Mouse (Mus musculus) lung, postnatal 0 days (tissue): ENCODE measurements around the gene Parp8.

Source experiments
- CTCF ChIP-seq: IDR thresholded peaks from 2 replicates; pipeline ENCODE4 v1.5.1; 2016; ENCODE audit warnings: antibody characterized with exemption, mild to moderate bottlenecking
- EP300 ChIP-seq: IDR thresholded peaks from 2 replicates; pipeline ENCODE4 v1.6.1; 2016; ENCODE audit warnings: antibody characterized with exemption, mild to moderate bottlenecking, control low read depth

GRCm38 (mm10) chr13:116967459-116967858, 57.9 kb downstream of the Parp8 start:
- TF ChIP-seq CTCF (no peak), EP300 (no peak)
